Mouse (Mus musculus) right cerebral cortex, adult 2 months (tissue): ENCODE results near the gene Mrpl14.
A peak's percentile ranks its signal among the peaks of the same experiment; 100 is the strongest.

Experiments
- DNase-seq, 2 experiments: peaks; one replicate each; pipeline ENCODE4 v3.0.0; 2021 to 2022; ENCODE audit warnings: low spot score in 2 of 2

The Mrpl14 gene

DNA sequence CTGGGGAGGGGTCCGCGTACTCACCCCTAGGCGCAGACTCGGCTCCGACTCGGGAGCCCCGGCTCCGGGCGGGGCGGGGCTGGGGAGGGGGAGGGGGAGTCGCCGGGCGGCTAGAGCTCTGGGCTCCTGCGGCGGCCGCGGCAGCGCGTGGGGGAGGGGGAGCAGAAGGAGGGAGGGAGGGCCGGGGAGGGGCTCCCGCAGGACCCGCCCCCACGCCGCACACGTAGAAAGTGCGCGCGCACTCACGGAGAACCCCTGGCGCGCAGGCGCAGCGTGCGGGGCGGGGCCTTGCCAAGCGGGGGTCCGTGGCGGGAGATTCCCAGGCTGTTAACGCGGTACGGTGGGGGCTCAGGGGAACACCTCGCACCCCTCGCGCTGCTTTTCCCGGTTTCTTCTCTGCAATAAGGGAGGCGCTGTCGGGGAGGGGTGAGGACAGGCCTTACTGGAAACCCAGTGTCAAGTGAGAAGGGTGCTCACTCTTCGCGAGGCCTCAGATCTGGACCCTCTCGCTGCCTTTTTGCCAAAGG, at the start of gene Mrpl14:
Gene Mrpl14 (plus strand): TSS at position 230 of the 527 bp plus-strand sequence.
- peak; percentile 89 to 93 for DNase-seq

GRCm38 (mm10) chr17:45638596-45639295, 47.4 kb upstream of the Mrpl14 start:
- DNase-seq, result no peak

- DNase-seq, result no peak
These were observed 44.1 kb upstream of the Mrpl14 start for GRCm38 (mm10) chr17:45641981-45642380.

DNA sequence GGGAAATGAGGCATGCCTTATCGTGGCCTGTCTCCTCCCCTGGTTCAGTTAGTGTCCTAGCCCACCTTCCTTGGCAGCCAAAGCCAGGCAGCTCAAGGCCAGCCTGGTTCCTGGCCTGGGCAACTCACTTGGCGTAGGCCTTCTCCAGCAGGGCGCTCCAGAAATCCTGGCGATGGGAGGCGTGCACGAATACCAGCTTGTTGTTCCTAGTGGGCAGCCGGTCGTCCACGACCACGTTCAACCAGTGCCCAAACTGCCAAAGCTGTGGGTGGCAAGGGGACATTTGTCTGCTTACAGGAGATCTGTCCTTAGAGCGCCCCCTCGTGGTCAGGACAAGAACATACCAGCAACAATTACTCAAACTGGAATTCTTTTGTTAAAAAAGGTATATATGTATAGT, 43.4 kb upstream of the Mrpl14 start:
- DNase-seq, result peak; percentile 64 to 79

DNA sequence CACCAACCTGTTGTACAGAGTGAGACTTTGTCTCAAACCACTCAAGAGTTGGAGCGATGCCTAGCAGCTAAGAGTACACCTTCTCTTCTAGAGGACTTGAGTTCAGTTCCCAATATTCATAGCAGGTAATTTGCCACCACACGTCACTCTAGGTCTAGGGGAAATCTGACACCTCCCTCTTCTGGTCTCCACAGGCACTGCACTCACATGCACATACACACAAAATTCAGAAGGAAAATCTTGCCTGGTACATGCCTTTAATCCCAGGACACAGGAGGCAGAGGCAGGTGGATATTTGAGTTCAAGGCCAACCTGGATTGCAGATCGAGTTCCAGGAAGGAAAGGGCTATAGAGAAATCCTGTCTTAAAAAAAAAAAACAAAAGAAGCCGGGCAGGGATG, 41.9 kb upstream of the Mrpl14 start:
- no peak for DNase-seq

- no peak for DNase-seq
These were observed 32.9 kb upstream of the Mrpl14 start for GRCm38 (mm10) chr17:45653233-45653632.

GRCm38 (mm10) chr17:45655820-45656219, 30.3 kb upstream of the Mrpl14 start:
- DNase-seq, result no peak

- DNase-seq, result no peak
These were observed 26.9 kb upstream of the Mrpl14 start, which contains the start of gene Capn11 for GRCm38 (mm10) chr17:45659225-45659624. Gene Capn11 (minus strand): TSS chr17:45659325.

- DNase-seq, result peak; percentile 81 to 84
These were observed 22.8 kb upstream of the Mrpl14 start for GRCm38 (mm10) chr17:45663106-45663919.

- no peak for DNase-seq
These were observed 21.5 kb upstream of the Mrpl14 start for GRCm38 (mm10) chr17:45664608-45665007.

GRCm38 (mm10) chr17:45666091-45666490, 20.0 kb upstream of the Mrpl14 start:
- DNase-seq, result no peak

DNA sequence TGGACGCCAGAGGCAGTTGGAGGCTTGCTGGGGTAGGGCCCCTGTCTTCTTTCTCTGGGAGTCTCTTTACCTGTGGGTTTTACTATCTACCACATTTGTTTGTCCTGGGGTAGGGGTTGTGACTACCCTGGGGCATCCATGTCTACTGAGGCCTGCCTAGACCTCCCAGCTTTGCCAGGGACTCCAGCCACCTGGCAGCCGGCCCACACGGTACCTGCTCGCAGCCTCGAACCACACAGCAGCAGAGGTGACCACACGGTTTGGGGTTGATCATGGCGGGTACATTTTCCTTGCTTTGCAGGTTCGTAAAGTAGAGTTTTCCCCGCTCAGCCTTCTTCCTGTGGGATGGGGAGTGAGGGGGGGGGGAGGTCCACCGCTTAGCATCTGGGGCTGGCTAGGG, 18.6 kb upstream of the Mrpl14 start:
- no peak for DNase-seq

DNA sequence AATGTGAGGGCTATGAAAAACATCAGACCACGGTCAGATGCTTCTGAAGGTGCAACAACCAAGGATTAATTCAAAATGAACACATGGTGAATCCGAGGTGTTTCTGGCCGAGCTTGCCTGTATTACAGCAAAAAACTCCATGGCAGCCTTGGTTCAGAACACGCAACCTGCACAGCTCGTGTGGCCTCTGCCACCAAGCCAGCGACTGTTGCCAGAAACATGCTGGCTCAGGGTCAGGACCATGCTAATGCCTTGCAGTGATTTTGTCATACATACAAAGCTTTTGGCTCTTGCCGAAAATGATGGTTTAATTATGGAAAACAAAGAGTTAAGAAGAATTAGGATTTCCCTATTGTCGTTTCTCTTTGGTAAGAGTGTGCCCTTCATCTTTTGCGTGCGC, 18.1 kb upstream of the Mrpl14 start:
- DNase-seq, result no peak

GRCm38 (mm10) chr17:45671821-45672220, 14.3 kb upstream of the Mrpl14 start:
- DNase-seq, result no peak

- DNase-seq, result no peak
These were observed 13.5 kb upstream of the Mrpl14 start for GRCm38 (mm10) chr17:45672598-45672997.

- DNase-seq, result peak; percentile 30 to 68
These were observed 8.0 kb upstream of the Mrpl14 start for GRCm38 (mm10) chr17:45678106-45678505.

DNA sequence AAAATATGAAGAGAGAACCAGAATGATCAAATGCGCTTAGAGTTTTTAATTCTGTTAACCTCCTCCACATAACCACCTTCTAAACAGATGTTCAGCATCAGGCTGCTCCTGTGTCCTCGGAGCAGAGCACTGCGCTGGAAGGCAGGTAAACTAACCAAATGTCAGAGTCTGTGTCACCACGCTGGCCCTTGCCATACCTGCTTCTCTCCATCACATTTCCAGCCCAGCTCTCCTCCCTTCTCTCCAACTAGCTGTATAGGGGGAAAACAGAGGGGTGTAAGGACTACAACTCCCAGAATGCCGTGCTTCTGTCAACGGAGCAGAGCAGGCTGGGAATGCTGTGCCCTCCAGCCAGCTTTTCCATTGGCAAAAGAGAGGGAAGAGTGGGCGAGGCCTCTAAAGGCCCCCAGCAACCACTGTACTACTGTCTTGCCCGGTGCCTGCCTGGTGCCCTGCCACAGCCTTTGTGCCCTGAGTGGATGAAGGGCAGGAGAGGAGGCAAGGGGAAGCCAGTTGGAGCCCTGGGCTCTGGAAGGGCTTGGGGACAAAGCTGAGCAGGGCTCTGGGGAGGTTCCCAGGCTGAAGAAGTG, 5.6 kb upstream of the Mrpl14 start:
- peak; percentile 78 to 80 for DNase-seq

GRCm38 (mm10) chr17:45681588-45681987, 4.5 kb upstream of the Mrpl14 start:
- DNase-seq, result no peak

GRCm38 (mm10) chr17:45682843-45683242, 3.3 kb upstream of the Mrpl14 start:
- DNase-seq, result no peak

GRCm38 (mm10) chr17:45684667-45685131, 1.4 kb upstream of the Mrpl14 start:
- DNase-seq, result peak in 1 of 2 experiments; percentile 18

DNA sequence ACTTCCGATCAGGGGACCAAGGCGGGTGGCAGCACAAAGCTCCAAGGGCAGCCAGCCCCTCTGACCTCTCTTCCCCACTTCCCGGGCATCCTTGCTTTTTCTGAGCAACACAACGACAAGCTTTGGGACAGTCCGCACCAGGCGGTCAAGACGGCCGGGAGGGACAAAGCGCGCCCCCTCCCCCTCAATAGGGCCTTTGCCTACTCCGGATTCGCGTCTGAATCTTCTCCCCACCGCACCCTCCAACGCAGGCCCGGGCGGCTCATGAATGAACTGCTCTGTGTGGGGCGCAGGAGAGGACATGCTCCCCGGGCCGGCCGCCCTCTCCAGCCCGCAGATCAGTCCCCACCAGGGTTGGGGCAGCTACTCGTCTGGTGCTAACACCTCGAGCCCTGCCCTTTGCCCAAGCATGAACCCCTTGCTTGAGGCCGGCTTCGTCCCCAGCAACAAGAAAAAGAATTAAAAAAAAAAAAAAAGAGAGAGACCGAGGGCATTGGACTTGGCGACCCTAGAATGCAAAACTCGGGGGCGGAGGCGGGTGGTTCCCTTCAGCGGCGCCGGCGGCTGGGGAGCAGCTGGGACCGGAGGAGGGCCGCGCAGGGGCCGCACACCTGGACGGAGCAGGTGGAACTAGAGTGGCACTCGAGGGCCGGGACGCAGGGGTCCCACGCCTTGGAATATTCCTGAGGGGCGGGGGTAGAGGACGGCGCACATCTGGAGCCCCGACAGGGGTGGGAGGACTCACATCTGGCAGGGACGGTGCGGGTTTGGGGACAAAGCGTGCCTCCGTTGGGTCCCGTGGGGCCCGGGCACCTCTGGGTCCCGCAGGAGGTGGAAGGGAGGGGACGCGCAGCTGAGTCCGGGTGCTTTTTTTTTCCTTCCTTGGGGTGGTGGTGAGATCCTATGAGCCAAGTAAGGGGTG, 690 bp upstream of the Mrpl14 start:
- DNase-seq, result peak; percentile 44
